ENCODE assay signal across 8 mouse cellular contexts in the genomic region with DNA sequence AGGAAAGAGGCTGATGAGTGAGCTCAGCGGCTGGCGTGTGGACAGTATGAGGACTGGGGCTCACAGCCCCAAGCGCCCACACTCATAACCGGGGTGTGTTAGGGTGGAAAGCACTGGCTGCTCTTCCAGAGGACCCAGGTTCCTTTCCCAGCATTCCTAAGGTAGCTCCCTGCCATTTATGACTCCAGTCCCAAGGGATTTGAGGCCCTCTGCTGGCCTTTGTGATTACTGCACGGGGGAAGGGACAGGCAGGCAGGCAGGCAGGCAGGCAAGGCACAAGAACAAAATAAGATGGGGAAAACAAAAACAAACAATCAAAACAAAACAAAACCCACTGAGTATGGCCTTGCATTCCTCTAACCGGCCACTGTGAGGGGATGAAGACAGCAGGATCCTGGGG.
DNase-seq lines count a peak whose midpoint lies in the region; ATAC-seq and TF ChIP-seq lines count a peak whose summit lies in the region.
"Had no signal": no experiment of that assay in that cellular context is flagged by ENCODE, and none has a peak within 500 bp of the region (broad histone marks: within the 10 kb centered on the region; RNA-seq: fewer than 3 reads in every experiment).

No protein-coding gene starts in this region.

- no peaks in the 10 kb centered on the region for H3K27me3 ChIP-seq in testis, adult 2 months (ENCODE audit: control insufficient read depth, insufficient read depth, low read length)
- H3K27me3 ChIP-seq in forebrain, embryonic 16.5 days (replicated peaks; ENCODE audit: control insufficient read depth, insufficient read depth, low read length) = no peaks in the 10 kb centered on the region
- H3K27me3 ChIP-seq in kidney, embryonic 14.5 days (ENCODE audit: control insufficient read depth, insufficient read depth, low read length) = no peaks in the 10 kb centered on the region

- TF ChIP-seq CTCF in testis, adult 2 months (IDR thresholded peaks at IDR 0.05; ENCODE audit: control insufficient read depth, insufficient read depth, insufficient replicate concordance, low read depth, low read length) = peak; percentile 47; the same call in 1 of the 2 replicates
- peak; percentile 65 for TF ChIP-seq CTCF in brain, embryonic 14.5 days (IDR thresholded peaks at IDR 0.05; ENCODE audit: borderline replicate concordance, extremely low read depth, insufficient read depth, insufficient read length)

- ATAC-seq in forebrain, embryonic 16.5 days = peak; percentile 21
- ATAC-seq in kidney, embryonic 14.5 days (ENCODE audit: low FRiP score, low TSS enrichment) = 0 out of 2 replicates have a peak, but pooled peaks have one; percentile 53
- 0 out of 2 replicates have a peak, but pooled peaks have one; percentile 34 for ATAC-seq in megakaryocyte-erythroid progenitor cell, adult 5-6 weeks (replicated peaks; ENCODE audit: low FRiP score, low TSS enrichment, poor library complexity, severe bottlenecking)
- no peak for ATAC-seq in megakaryocyte, adult 5-6 weeks (ENCODE audit: poor library complexity, severe bottlenecking)

- H3K4me3 ChIP-seq in testis, adult 2 months (ENCODE audit: control insufficient read depth, low read depth, low read length) = no peak overlapping the region
- H3K4me3 ChIP-seq in forebrain, embryonic 16.5 days (replicated peaks; ENCODE audit: low read length) = no peak overlapping the region
- H3K4me3 ChIP-seq in kidney, embryonic 14.5 days (ENCODE audit: low read length) = no peak overlapping the region
- H3K4me3 ChIP-seq: erythroblast, embryonic 14.5 days had no signal

- H3K36me3 ChIP-seq in testis, adult 2 months (ENCODE audit: control insufficient read depth, insufficient read depth, low read length) = no peaks in the 10 kb centered on the region
- H3K36me3 ChIP-seq in forebrain, embryonic 16.5 days (ENCODE audit: control insufficient read depth, insufficient read depth) = peaks cover 6% of the 10 kb centered on the region; the same call in 1 of the 2 replicates
- H3K36me3 ChIP-seq in kidney, embryonic 14.5 days (ENCODE audit: control insufficient read depth, insufficient read depth, low read length) = peaks cover 13% of the 10 kb centered on the region; the same call in 1 of the 2 replicates

- no peak for DNase-seq in testis, postnatal 14 days (ENCODE audit: low spot score)
- DNase-seq in brain, embryonic 14.5 days (ENCODE audit: low read depth) = peak; percentile 68

- no peak overlapping the region for H3K9ac ChIP-seq in forebrain, embryonic 16.5 days (replicated peaks; ENCODE audit: low read depth, low read length)
- H3K9ac ChIP-seq in kidney, embryonic 14.5 days (ENCODE audit: low read depth, low read length) = no peak overlapping the region

- no peak overlapping the region for H3K27ac ChIP-seq in testis, adult 2 months (ENCODE audit: control insufficient read depth, insufficient read depth, low read depth, low read length)
- H3K27ac ChIP-seq in forebrain, embryonic 16.5 days (ENCODE audit: low read length) = no peak overlapping the region
- no peak overlapping the region for H3K27ac ChIP-seq in kidney, embryonic 14.5 days (ENCODE audit: low read depth, low read length)

- no peaks in the 10 kb centered on the region for H3K4me1 ChIP-seq in testis, adult 2 months (ENCODE audit: control insufficient read depth, insufficient read depth, low read length)
- H3K4me1 ChIP-seq in forebrain, embryonic 16.5 days (replicated peaks; ENCODE audit: control insufficient read depth, insufficient read depth, low read length) = peaks cover 37% of the 10 kb centered on the region
- 0 out of 2 replicates have a peak, but pooled peaks cover 2% of the 10 kb centered on the region for H3K4me1 ChIP-seq in kidney, embryonic 14.5 days (ENCODE audit: control insufficient read depth, insufficient read depth, low read length)

- WGBS in forebrain, embryonic 16.5 days = 62% methylated on average over 6 of the region's 6 CpGs
- 72% methylated on average over 6 of the region's 6 CpGs for WGBS in kidney, embryonic 14.5 days

- no peak for TF ChIP-seq POLR2A in testis, adult 2 months (IDR thresholded peaks at IDR 0.05; ENCODE audit: control insufficient read depth, low read depth, low read length)
- TF ChIP-seq POLR2A in brain, embryonic 14.5 days (IDR thresholded peaks at IDR 0.05; ENCODE audit: borderline replicate concordance, extremely low read depth, insufficient read depth, insufficient read length, poor library complexity, severe bottlenecking) = no peak

- H3K9me3 ChIP-seq in forebrain, embryonic 16.5 days (ENCODE audit: control insufficient read depth, low read length) = no peaks in the 10 kb centered on the region
- H3K9me3 ChIP-seq in kidney, embryonic 14.5 days (ENCODE audit: control insufficient read depth, low read length) = no peaks in the 10 kb centered on the region

- H3K4me2 ChIP-seq in forebrain, embryonic 16.5 days (ENCODE audit: low read length) = no peak overlapping the region
- H3K4me2 ChIP-seq in kidney, embryonic 14.5 days (replicated peaks; ENCODE audit: low read depth, low read length) = no peak overlapping the region
